Mouse (Mus musculus): ENCODE data around the gene Coro1c.

- no peak for TF ChIP-seq GATA1 (IDR thresholded peaks at IDR 0.05; ENCODE audit: borderline replicate concordance, low read length)
- no peak for TF ChIP-seq FLI1 (IDR thresholded peaks at IDR 0.05; ENCODE audit: low read length)
Observed at GRCm38 (mm10) chr5:113884750-113885149, 23.8 kb downstream of the Coro1c start.

Measured in megakaryocyte, embryonic 14.5 days (primary cell).